Mouse (Mus musculus): ENCODE data around the gene Zfp444. TPM values are rescaled to one million over a fixed set of nuclear protein-coding genes. Genes with fewer than 3 reads are reported as not detected.

Gene Zfp444
- 16.6 and 19.2 TPM in 2 replicates for polyA plus RNA-seq (2012; rRNA removed)

DNA sequence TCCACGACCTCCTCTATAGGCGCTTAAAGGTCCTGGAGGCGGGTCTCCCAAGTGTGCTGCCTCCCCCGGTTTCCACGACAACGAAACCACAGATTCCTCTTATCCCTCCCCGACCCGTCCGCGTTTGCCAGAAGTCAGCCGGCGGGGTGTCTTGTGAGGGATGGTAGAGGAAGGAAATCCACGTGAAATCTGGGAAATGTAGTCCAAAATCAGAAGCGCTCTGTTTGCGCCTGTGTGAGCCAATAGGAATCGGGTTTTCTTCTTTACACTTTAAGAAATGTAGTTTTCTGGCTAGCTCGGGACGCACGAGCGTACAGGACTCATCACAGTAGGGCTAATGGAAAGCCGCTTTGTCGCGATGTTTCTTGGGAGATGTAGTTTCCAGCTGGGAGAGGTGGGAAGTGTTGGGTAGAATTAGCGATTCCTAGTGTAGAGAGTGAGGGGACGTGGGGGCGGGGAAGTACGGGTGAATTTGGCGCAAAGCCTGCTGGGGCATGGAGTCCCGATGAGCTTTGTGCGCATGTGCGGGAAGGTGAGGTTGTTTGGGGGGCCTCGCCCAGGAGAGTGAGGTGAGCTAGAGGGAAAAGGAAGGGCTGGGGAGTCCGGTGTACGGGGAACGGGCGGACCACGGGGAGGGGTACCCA, at the start of gene Zfp444:
TSS of gene Zfp444 (plus strand) at position 221 of the 644 bp plus-strand sequence.

DNA sequence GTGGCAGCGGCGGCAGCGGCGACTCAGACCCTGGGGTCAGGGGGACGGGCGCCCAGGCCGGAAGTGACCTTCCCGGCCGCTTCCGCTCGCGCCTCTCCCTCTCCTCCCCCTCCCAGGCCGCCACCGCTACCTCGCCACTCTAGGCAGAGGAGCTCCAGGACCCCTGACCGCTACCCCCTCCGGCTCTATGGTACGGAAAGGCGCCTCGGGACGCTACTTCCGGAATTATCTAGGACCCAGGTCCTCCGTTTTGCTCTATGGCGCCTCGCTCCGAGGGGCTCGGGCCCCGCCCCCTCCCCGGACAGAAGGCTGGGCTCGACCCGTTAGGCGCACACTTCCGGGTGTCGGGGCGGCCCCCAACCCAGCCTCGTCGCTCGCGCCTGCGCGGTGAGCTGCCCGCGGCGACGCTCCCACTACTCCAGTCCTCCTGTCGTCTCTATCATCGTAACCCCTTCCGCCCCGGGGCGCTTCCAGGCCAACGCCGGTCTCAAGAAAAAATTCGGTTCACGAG, 16.1 kb upstream of the Zfp444 start, which contains the start of gene Zfp787:
TSS of gene Zfp787 (minus strand) at position 97 of the 511 bp plus-strand sequence.

DNA sequence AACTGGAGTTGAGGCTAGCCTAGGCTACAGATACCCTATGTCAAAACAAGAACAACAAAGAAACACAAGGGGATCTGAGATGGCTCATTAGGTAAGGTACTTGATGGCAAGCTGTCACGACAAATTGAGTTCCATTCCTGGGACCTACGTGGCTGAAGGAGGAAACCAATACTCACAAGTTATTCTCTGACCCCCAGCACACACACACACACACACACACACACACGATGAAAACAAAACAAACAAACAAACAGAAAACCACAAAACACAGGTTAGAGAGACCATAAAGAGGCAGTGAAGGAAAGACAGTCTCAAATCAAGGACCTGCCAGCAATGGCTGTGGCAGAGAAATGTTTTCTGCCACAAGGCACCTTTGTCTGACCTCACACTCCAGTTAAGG, 24.8 kb downstream of the Zfp444 start, which contains the start of gene Galp:
TSS of gene Galp (plus strand) at position 301 of the 400 bp plus-strand sequence.

DNA sequence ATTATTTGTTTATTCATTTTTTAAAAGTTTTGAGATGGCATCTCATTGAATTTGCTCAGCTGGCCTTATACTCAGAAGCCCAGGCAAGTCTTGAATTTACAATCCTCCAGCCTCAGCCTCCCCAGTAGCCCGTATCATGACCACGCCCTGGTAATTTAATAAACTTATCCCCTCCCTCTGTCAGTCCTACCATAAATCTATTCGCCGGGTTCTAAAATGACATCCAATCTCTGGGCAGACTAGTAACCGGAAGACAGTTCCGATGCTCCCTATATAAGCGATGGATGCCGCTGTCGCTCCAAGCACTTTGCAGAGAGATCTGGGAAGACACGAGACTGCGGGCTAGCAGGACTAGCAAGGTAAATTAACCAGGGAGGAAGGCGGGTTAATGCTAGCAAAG, 50.0 kb downstream of the Zfp444 start, which contains the start of gene Zscan5b:
TSS of gene Zscan5b (plus strand) at position 301 of the 400 bp plus-strand sequence.

Other genes with a start within 250 kb of the Zfp444 start
- gene Vmn1r65, start 161.2 kb upstream of the Zfp444 start, polyA plus RNA-seq (2012; rRNA removed), result not detected in 2 replicates
- gene Nlrp4c, start 127.1 kb upstream of the Zfp444 start, polyA plus RNA-seq (2012; rRNA removed), result 0.01 TPM in 1 of 2 replicates, not detected in the other
- gene Zfp787, start 16.2 kb upstream of the Zfp444 start, polyA plus RNA-seq (2012; rRNA removed), result 16.4 and 21.9 TPM in 2 replicates
- gene Galp, start 24.9 kb downstream of the Zfp444 start, polyA plus RNA-seq (2012; rRNA removed), result not detected in 2 replicates
- gene Zscan5b, start 50.1 kb downstream of the Zfp444 start, polyA plus RNA-seq (2012; rRNA removed), result not detected in 2 replicates
- gene Epp13, start 80.5 kb downstream of the Zfp444 start, polyA plus RNA-seq (2012; rRNA removed), result not detected in 2 replicates
- gene Zfp667, start 114.4 kb downstream of the Zfp444 start, polyA plus RNA-seq (2012; rRNA removed), result 1.1 TPM in 2 replicates
- 0.52 and 0.60 TPM in 2 replicates for gene Zfp583, start 159.1 kb downstream of the Zfp444 start, polyA plus RNA-seq (2012; rRNA removed)
- gene Gm3854, start 171.5 kb downstream of the Zfp444 start, polyA plus RNA-seq (2012; rRNA removed), result 0.08 and 0.13 TPM in 2 replicates
- 0.50 and 0.55 TPM in 2 replicates for gene Zfp78, start 191.1 kb downstream of the Zfp444 start, polyA plus RNA-seq (2012; rRNA removed)
- gene Zfp28, start 211.1 kb downstream of the Zfp444 start, polyA plus RNA-seq (2012; rRNA removed), result 1.3 and 1.4 TPM in 2 replicates
- gene Smim17, start 226.5 kb downstream of the Zfp444 start, polyA plus RNA-seq (2012; rRNA removed), result not detected in 2 replicates
- gene Gm20715, start 238.1 kb downstream of the Zfp444 start, polyA plus RNA-seq (2012; rRNA removed), result not detected in 2 replicates